Mouse (Mus musculus): ENCODE measurements around the gene Fam71e2. TPM values are rescaled to one million over a fixed set of nuclear protein-coding genes. Genes with fewer than 3 reads are reported as not detected.
A peak's percentile ranks its signal among the peaks of the same experiment; 100 is the strongest.

Fam71e2 gene
- polyA plus RNA-seq, 1 experiment, result not detected

- peak within 1 kb of the TSS; percentile 60 for H3K4me3 ChIP-seq (ENCODE audit: insufficient read depth, poor library complexity, severe bottlenecking)
Observed at GRCm38 (mm10) chr7:4792278-4793212, 21.4 kb upstream of the Fam71e2 start, which contains the start of gene Rpl28. Gene Rpl28 (plus strand): TSS chr7:4792874.

GRCm38 (mm10) chr7:4789436-4789935 is 18.4 kb upstream of the Fam71e2 start, which contains the start of gene Tmem238:
Gene Tmem238 (minus strand): TSS chr7:4789656.
- Histone ChIP-seq H3ac (ENCODE audit: control insufficient read depth, insufficient read length, low read depth) (peak within 1 kb of the TSS; percentile 92), H3K36me3 (ENCODE audit: control insufficient read depth, insufficient read depth) (peaks cover 21% of the 10 kb centered on the region), H3K79me3 (ENCODE audit: low read depth) (peaks cover 20% of the 10 kb centered on the region), H3K79me2 (ENCODE audit: control insufficient read depth, insufficient read depth) (peaks cover 42% of the 10 kb centered on the region), H3K4me3 (ENCODE audit: insufficient read depth, poor library complexity, severe bottlenecking) (peak within 1 kb of the TSS; percentile 42), H3K27me3 (ENCODE audit: control insufficient read depth, insufficient read depth, insufficient read length) (no peaks in the 10 kb centered on the region)
- TF ChIP-seq MAX (IDR thresholded peaks at IDR 0.05), result no peak
- TF ChIP-seq FOSL1 (IDR thresholded peaks at IDR 0.05; ENCODE audit: insufficient read depth, low read length, poor library complexity, severe bottlenecking), result no peak
- TF ChIP-seq USF1 (IDR thresholded peaks at IDR 0.05; ENCODE audit: low read depth), result no peak
- TF ChIP-seq CTCF (IDR thresholded peaks at IDR 0.05; ENCODE audit: control insufficient read depth, insufficient read depth, insufficient read length), result no peak
- TF ChIP-seq MYOD1 (IDR thresholded peaks at IDR 0.05; ENCODE audit: control insufficient read depth, insufficient read length, low read depth), result no peak
- no peak for TF ChIP-seq CEBPB (IDR thresholded peaks at IDR 0.05; ENCODE audit: low read depth)
- no peak for TF ChIP-seq MYOG (IDR thresholded peaks at IDR 0.05; ENCODE audit: control insufficient read depth, extremely low read depth, insufficient read length)

More at GRCm38 (mm10) chr7:4792278-4793212, 21.4 kb upstream of the Fam71e2 start, which contains the start of gene Rpl28:
- H3ac ChIP-seq (ENCODE audit: control insufficient read depth, insufficient read length, low read depth), result peak within 1 kb of the TSS; percentile 100
- H3K79me3 ChIP-seq (ENCODE audit: low read depth), result peaks cover 20% of the 10 kb centered on the region
- peaks cover 37% of the 10 kb centered on the region for H3K79me2 ChIP-seq (ENCODE audit: control insufficient read depth, insufficient read depth)
- TF ChIP-seq MYOG (IDR thresholded peaks at IDR 0.05; ENCODE audit: control insufficient read depth, extremely low read depth, insufficient read length) (no peak), MAX (IDR thresholded peaks at IDR 0.05) (peak; percentile 85), FOSL1 (IDR thresholded peaks at IDR 0.05; ENCODE audit: insufficient read depth, low read length, poor library complexity, severe bottlenecking) (no peak), MYOD1 (IDR thresholded peaks at IDR 0.05; ENCODE audit: control insufficient read depth, insufficient read length, low read depth) (no peak), CTCF (IDR thresholded peaks at IDR 0.05; ENCODE audit: control insufficient read depth, insufficient read depth, insufficient read length) (no peak), USF1 (IDR thresholded peaks at IDR 0.05; ENCODE audit: low read depth) (no peak)
- peaks cover 39% of the 10 kb centered on the region for H3K36me3 ChIP-seq (ENCODE audit: control insufficient read depth, insufficient read depth)
- H3K27me3 ChIP-seq (ENCODE audit: control insufficient read depth, insufficient read depth, insufficient read length), result no peaks in the 10 kb centered on the region

DNA sequence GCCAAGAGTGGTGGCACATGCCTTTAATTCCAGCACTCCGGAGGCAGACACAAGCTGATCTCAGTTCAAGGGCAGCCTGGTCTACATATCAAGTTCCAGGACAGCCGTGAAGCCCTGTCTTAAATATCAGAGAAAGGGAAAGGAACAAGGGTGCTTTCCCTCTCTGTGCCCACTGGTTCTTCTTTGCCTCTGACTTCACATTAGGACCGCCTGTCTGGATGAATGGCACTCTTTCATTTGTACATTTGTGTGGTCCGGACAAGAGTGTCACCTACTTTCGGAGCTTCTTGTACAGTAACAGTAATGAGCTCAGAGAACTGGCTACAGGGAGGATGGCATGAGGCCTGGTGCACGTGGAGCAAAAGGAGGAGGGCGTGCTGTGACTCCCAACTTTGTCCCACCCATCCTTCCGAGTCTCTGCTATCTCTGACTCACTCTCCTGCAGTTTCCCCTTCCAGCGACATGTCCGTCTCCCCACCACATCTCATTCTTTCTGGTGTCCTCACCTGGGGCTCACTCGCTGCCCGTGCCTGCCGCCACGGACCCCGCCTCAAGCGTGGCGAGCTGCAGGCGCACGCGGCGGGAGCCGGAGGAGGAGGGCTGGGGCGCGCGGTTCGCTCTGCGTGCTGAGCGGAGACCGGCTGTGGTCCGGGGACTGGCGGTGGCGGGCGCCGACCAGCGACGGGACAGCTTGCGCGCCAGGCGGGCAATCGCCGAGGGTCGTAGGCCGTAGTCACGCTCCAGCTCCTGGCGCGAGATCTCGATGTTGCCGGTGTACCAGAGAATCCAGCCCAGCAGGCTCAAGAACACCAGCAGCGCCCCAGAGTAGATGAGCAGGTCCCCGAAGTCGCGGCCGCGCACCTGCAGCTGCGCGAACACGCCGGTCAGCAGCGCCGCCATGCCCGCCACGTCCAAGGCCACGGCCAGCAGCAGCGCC is 17.7 kb upstream of the Fam71e2 start:
- Histone ChIP-seq H3ac (ENCODE audit: control insufficient read depth, insufficient read length, low read depth) (peak overlapping the region; percentile 92), H3K4me3 (ENCODE audit: insufficient read depth, poor library complexity, severe bottlenecking) (peak overlapping the region; percentile 42), H3K27me3 (ENCODE audit: control insufficient read depth, insufficient read depth, insufficient read length) (no peaks in the 10 kb centered on the region), H3K79me3 (ENCODE audit: low read depth) (peaks cover 15% of the 10 kb centered on the region), H3K79me2 (ENCODE audit: control insufficient read depth, insufficient read depth) (peaks cover 34% of the 10 kb centered on the region), H3K36me3 (ENCODE audit: control insufficient read depth, insufficient read depth) (peaks cover 14% of the 10 kb centered on the region)
- TF ChIP-seq CTCF (IDR thresholded peaks at IDR 0.05; ENCODE audit: control insufficient read depth, insufficient read depth, insufficient read length) (peak; percentile 25), CEBPB (IDR thresholded peaks at IDR 0.05; ENCODE audit: low read depth) (no peak), MAX (IDR thresholded peaks at IDR 0.05) (peak; percentile 97), FOSL1 (IDR thresholded peaks at IDR 0.05; ENCODE audit: insufficient read depth, low read length, poor library complexity, severe bottlenecking) (no peak), MYOD1 (IDR thresholded peaks at IDR 0.05; ENCODE audit: control insufficient read depth, insufficient read length, low read depth) (no peak), USF1 (IDR thresholded peaks at IDR 0.05; ENCODE audit: low read depth) (peak; percentile 57)

DNA sequence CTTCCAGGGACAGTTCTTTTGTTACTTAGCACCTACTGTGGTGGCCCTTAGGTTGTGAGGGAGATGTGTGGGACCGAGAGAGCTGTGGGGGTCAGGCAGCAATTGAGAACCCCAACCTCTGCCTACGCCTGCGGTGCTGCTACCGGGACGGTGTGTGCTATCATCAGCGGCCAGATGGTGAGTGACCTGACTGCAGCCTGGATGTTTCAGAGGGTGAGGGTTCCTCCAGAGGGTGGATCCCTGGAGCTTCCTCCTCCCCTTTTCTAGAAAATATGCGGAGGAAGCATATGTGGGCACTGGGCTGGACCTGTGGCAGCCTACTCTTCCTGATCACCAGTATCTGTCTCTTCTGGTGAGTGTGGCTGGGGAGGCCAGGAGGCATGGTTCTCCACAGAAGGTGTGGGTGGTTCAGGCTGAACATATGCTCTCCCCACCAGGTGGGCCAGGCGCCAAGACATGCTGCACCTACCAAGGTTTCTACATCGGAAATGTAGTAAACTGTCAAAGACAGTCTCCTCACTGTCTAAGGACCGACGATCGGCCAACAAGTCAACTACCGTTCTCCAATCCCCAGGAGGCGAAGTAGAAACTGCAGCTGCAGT is 12.7 kb upstream of the Fam71e2 start:
- no peak overlapping the region for H3K4me3 ChIP-seq (ENCODE audit: insufficient read depth, poor library complexity, severe bottlenecking)
- H3K27me3 ChIP-seq (ENCODE audit: control insufficient read depth, insufficient read depth, insufficient read length), result no peaks in the 10 kb centered on the region
- peaks cover 9% of the 10 kb centered on the region for H3K36me3 ChIP-seq (ENCODE audit: control insufficient read depth, insufficient read depth)
- H3K79me2 ChIP-seq (ENCODE audit: control insufficient read depth, insufficient read depth), result peaks cover 24% of the 10 kb centered on the region
- H3K79me3 ChIP-seq (ENCODE audit: low read depth), result peaks cover 8% of the 10 kb centered on the region
- no peak overlapping the region for H3ac ChIP-seq (ENCODE audit: control insufficient read depth, insufficient read length, low read depth)
- TF ChIP-seq USF1 (IDR thresholded peaks at IDR 0.05; ENCODE audit: low read depth) (no peak), MYOD1 (IDR thresholded peaks at IDR 0.05; ENCODE audit: control insufficient read depth, insufficient read length, low read depth) (no peak), CEBPB (IDR thresholded peaks at IDR 0.05; ENCODE audit: low read depth) (no peak), MAX (IDR thresholded peaks at IDR 0.05) (no peak), MYOG (IDR thresholded peaks at IDR 0.05; ENCODE audit: control insufficient read depth, extremely low read depth, insufficient read length) (no peak), FOSL1 (IDR thresholded peaks at IDR 0.05; ENCODE audit: insufficient read depth, low read length, poor library complexity, severe bottlenecking) (no peak), CTCF (IDR thresholded peaks at IDR 0.05; ENCODE audit: control insufficient read depth, insufficient read depth, insufficient read length) (no peak)
